Mouse (Mus musculus) 416B (cell line): ENCODE data around the gene Tekt2.
A peak's percentile ranks its signal among the peaks of the same experiment; 100 is the strongest.

ENCODE experiments used
- DNase-seq: peaks from one replicate; pipeline ENCODE4 v3.0.0; 2011; ENCODE audit warnings: low read depth

The Tekt2 gene

GRCm38 (mm10) chr4:126325281-126325861 is at the start of gene Tekt2:
Gene Tekt2 (minus strand): TSS chr4:126325688.
- DNase-seq: no peak

- no peak for DNase-seq
Measured at GRCm38 (mm10) chr4:126371497-126371896, 46.0 kb upstream of the Tekt2 start.

GRCm38 (mm10) chr4:126360069-126360468 is 34.6 kb upstream of the Tekt2 start:
- DNase-seq: no peak

DNA sequence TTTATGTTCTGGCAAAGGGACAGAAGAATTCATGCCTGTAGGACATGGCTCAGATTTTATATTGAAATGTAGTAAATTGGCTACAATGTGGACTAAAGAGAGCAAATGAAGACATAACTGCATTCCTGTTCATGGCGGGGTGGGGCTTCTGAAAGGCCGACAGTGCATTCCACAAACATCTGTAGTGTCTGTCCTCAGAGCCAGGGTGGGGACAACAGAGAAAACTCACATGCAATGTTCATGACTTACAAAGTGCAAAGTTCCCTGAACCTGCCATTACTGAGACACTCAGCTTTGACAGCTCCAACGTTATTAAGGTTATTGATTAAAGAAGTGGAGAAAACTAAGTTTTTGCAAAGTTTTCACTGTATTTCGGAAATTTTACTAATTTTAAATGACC is 18.0 kb upstream of the Tekt2 start:
- no peak for DNase-seq

GRCm38 (mm10) chr4:126339461-126339860 is 14.0 kb upstream of the Tekt2 start:
- DNase-seq: peak; percentile 69

DNA sequence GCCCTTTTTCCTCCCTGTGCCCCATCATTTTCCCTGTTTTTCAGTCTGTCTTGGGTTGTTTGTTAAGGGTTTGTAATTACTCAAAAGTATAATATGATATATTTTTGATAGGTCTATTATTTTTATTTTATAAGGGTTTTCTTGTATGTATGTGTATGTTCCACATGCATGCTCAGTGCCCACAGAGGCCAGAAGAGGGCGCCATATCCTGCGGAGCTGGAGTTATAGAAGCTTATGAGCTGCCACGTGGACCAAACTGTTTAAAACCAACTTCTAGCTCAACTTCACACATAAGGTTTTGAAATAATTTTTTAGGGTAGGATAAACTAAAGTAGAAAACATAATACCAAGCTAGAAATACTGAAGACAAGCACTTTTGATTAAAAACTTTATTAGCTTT is 6.9 kb upstream of the Tekt2 start:
- DNase-seq: peak; percentile 78

DNA sequence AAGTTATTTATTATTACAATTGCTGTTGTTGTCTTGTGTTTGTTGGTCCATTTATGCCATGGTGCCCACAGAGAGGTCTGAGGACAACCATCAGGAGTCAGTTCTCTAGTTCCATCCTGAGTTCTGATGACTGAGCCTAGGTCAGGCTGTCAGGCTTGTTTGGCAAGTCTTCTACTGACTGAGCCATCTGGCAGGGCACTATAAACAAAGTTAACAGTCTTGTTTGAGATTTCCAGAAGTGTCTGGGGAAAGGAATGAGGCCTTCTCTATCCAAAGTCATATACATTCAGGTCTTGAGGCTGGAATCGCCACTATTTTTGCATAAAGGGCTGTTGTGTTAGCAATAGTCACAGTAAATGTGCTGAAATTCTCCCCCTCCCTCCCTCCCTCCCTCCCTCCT is 6.3 kb upstream of the Tekt2 start:
- DNase-seq: no peak

DNA sequence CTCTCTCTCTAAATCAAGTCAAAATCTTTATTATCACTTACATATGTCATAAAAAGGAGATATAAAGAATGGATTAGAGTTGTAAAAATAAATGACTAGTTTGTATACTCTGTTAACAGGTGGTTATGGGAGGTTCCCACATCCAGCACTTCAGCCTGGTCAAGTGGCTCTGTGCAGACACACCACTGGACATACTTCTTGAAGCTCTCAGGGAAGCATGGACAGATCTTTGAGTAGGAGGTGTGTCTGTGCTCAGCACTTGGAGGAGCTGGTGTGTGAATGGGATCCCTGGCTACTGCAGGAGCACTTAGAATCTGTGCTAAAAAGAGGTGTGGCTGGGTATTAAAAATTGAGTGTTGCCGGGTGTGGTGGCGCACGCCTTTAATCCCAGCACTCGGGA is 4.8 kb upstream of the Tekt2 start:
- no peak for DNase-seq

- DNase-seq: no peak
Measured at GRCm38 (mm10) chr4:126326036-126326435, 548 bp upstream of the Tekt2 start.

DNA sequence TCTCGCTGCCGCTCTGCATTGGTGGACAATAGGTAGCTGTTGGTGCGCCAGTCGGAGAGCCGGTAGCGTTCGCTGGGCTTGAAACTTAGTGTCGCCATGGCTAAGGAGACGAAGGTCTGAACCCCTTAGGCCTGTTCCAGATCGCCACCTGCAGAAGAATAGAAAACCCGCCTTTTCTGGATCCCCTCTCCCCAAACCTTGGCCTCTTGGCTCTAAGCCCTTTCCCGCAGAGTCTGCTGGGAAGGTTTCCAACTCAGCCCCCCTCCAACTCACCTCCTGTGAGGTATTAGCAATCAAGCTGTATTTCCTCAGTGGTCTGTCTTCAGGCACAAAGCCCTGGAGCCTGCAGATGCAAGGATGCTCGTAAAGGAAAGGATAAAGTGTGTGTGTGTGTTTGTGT is 627 bp downstream of the Tekt2 start:
- no peak for DNase-seq

DNA sequence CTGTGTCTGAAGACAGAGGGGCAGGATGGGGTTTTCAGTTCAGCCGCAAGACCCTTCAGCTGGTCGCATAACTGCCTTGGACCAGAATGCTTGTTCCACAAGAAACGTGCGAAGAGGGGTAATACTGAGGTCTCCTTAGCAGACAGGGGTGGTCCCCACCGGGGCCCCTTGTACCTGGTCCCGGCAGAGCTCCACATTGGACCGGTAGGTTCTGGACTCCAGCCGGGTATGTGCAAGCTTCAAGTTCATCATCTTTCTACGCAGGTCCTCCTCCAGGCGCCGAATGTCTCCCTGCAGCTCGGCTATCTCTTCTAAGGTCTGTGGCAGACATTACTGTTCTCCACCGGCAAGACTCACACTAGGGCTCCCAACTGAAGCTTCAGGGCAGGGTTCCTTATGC is 2.8 kb downstream of the Tekt2 start:
- no peak for DNase-seq

DNA sequence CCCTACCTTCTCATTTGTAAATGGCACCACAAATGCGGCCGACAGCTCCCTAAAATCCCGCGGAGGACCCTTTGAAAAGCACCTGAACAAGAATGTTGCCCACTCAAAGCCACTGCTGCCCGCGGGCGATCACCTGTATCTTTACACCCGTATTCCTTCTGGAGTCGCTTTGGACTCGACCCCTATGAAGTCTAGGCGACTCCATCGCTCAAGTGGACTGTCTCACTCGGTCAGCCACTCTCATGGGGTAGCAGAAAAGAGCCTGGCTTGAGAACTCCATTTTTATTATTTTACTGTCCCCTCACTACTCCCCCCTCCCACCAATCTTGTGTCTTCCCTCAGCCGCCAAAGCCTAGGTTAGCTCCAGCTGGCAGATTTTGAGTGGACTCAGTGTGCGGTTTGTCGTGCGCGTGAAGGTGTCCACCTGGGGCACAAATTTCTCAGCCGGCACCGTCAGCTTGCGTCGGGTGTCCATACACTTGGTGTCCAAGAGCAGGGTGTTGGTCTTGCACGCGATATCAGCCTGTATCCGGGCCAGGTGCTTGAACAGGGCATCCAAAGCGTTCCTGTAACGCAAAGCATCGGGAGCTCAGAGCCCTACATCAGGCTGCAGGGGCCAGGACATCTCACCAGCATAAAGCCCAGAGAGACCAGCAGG is 3.5 kb downstream of the Tekt2 start:
- DNase-seq: no peak

DNA sequence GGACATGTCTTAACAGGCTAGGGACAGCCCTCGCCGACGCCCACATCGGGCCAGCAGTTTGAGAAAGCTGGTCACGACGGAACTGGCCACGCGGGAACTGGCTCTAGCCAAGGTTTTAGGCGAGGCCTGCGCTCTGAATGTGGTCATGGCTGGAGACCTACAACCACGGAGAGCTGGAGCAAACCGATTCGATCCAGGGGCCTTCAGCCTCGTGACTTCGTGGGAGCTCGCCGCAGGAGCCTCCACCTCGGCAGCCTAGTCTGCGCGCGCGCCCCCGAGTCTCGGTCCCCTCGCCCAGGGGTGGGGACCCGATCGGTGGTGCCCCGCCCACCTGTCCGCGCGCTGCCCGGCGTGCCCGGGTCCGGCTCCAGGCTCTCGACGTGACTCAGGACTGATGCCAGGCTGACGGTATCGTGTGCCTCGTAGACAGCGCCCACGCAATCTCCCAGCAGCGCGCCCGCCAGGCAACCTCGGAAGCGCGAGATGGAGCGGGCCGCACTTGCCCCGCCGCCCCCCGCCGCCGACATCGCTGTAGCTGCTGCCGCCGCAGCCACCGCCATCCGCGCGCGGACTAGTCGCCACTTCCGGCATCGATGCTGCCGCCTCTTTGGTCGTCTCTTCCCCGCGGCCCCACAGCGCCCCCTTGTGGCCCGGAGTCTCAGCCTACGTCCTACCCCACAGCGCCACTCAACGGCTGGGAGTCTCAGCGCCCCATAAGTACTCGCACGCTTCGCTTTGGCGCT is 4.2 kb downstream of the Tekt2 start, which contains the start of gene Adprhl2:
Adprhl2 (minus strand) TSS at position 593 of the 743 bp plus-strand sequence.
- peak; percentile 97 for DNase-seq

DNA sequence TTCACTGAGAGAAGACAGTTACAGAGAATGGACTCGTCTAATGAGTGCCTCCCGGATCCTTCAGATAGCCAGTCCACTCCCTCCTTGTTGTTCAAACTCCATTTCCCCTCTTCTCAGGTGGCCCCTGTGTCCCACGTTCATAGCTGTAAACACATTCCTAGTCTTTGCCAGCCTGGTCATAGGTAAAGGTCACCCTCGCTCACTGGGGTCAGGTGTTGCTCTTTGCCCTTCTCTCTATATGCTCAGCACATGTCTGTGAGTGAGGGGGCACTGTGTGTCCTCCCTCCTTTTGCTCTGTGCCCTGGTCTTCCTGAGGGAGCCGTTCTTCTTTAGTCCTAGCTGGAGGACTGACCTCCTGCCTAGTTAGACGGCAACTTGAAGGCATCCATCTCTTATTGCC is 5.7 kb downstream of the Tekt2 start:
- no peak for DNase-seq

DNA sequence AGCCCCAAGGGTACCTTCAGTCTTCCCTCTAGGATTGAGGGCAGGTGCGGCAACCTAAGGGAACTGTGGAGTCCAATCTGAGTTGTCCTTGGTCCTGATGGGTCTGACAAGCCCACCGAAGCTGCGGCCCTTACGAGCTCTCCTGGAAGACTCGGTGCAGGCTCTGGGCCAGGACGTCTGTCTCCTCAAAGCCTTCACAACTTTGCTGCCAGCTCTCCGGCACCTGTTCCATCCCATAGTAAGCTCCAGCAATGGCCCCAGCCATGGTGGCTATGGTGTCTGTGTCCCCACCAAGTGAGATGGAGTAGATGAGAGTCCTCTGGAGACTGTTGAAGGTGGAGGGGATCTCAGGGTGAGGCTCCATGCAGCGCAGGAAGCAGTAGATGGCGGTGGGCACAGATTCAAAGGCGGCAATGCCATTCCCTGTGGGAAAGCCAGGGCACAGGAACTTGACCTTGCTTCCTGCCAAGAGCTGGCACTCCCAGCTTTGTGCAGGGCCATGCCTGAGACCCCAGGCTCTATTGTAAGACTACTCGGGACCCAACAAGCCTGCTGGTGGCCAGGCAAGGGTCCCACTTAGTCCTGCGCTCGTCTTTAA is 8.9 kb downstream of the Tekt2 start:
- DNase-seq: no peak

GRCm38 (mm10) chr4:126315931-126316330 is 9.6 kb downstream of the Tekt2 start:
- no peak for DNase-seq

DNA sequence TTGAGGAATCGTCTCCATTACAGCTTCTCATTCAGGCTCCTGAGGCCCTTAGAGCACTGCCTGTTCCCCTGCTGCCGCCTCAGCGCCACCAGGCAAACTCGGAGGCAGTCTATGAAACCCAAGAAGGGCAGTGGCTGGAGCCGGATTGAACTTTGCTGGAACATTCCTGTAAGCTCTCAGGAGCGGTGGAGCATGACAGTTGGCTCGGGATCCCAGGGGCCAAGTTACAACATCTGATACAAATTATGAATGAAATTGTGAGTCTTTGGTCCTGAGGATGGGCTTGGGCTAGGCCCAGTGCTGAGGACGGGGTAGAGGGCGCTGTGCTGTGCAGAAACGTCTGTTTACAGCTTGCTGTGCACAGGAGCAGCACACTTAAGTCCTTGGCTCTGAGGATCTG is 11.1 kb downstream of the Tekt2 start:
- DNase-seq: no peak

DNA sequence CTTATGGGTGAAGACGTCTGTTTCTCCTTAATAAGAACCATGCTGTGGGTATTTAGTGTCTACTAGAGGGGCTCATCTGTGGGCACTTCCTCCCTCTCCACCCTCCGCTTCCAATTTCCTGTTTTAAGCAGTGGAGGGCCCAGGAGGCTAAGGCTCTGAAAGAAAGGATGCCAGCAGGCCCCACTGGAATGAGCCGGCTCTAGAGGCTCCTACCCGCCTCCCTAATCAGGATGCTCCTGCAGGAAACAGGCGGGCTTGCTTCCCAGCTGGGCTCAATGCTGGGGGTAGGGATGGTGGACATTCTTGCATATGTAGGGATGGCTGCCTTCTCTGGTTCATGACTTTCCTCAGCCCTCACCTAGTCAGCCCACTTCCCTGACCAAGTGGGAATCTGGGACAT is 12.3 kb downstream of the Tekt2 start:
- DNase-seq: no peak

DNA sequence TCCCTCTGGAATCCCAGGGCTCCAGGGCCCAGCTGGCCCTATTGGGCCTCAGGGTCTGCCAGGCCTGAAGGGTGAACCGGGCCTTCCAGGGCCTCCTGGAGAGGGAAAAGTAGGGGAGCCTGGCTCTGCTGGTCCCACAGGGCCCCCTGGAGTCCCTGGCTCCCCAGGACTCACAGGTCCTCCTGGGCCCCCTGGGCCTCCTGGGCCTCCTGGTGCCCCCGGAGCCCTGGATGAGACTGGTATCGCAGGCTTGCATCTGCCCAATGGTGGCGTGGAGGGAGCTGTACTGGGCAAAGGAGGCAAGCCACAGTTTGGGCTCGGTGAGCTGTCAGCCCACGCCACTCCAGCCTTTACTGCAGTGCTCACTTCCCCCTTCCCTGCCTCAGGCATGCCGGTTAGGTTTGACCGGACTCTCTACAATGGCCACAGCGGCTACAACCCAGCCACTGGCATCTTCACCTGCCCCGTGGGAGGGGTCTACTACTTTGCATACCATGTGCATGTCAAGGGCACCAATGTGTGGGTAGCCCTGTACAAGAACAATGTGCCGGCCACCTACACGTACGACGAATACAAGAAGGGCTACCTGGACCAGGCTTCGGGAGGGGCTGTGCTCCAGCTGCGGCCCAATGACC is 13.8 kb downstream of the Tekt2 start:
- no peak for DNase-seq

DNA sequence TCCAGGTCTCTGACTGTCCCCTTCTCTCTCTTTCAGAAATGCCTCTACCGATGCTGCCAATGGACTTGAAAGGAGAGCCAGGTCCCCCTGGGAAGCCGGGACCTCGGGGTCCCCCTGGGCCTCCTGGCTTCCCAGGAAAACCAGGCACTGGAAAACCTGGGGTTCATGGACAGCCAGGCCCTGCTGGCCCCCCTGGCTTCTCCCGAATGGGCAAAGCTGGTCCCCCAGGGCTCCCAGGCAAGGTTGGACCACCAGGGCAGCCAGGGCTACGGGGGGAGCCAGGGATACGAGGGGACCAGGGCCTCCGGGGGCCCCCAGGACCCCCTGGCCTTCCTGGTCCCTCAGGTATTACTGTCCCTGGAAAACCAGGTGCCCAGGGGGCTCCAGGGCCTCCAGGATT is 15.1 kb downstream of the Tekt2 start:
- DNase-seq: no peak

DNA sequence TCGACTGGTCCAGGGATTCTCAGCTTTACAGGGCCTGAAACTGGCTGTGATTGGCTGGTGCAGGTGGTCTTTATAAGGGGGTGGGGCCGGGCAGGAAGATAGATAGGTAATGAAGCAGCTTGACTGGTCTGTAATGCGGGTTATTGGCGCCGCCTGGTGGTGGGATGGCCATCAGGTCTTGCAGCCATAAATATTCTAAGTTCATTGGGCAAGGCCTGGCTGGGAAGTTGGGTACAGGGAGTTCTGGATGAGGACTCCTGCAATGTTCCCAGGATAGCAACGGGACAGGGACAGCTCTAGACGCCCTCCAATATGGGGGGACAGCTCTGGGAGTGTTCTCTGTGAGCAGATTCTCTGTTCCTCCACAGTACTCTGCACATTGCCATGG is 15.6 kb downstream of the Tekt2 start:
- peak; percentile 83 for DNase-seq

- DNase-seq: no peak
Measured at GRCm38 (mm10) chr4:126309211-126309921, 16.1 kb downstream of the Tekt2 start.
